Comparison of ENCODE assay signal across 10 mouse cellular contexts in genomic region chr2:38338348-38338932, GRCm38 (mm10). TPM values are rescaled to one million over a fixed set of nuclear protein-coding genes. Genes with fewer than 3 reads are reported as not detected.
A peak's percentile ranks its signal among the peaks of the same experiment; 100 is the strongest.
DNase-seq lines count a peak whose midpoint lies in the region; ATAC-seq and TF ChIP-seq lines count a peak whose summit lies in the region.
"Had no signal": no experiment of that assay in that cellular context is flagged by ENCODE, and none has a peak within 500 bp of the region (broad histone marks: within the 10 kb centered on the region; RNA-seq: fewer than 3 reads in every experiment).

No protein-coding gene starts in this region.

- no peak for TF ChIP-seq POLR2A in bone marrow macrophage, adult 2 months (IDR thresholded peaks at IDR 0.05; ENCODE audit: borderline replicate concordance, low read depth, low read length)

- no peak for DNase-seq in heart, postnatal 14 days
- DNase-seq in cerebellum, adult 9-11 months = no peak
- no peak for DNase-seq in retina, embryonic 14.5 days (ENCODE audit: low spot score)

- WGBS in heart, embryonic 13.5 days = 9% methylated on average over 5 of the region's 5 CpGs
- 3% methylated on average over 5 of the region's 5 CpGs for WGBS in hindbrain, embryonic 13.5 days
- 2% methylated on average over 5 of the region's 5 CpGs for WGBS in midbrain, embryonic 12.5 days

- intact Hi-C loops in heart, postnatal 14 days (cut with DNase I) = no loop called here

- H3K36me3 ChIP-seq in heart, embryonic 13.5 days = no peaks in the 10 kb centered on the region
- no peaks in the 10 kb centered on the region for H3K36me3 ChIP-seq in hindbrain, embryonic 13.5 days
- H3K36me3 ChIP-seq in midbrain, embryonic 12.5 days = no peaks in the 10 kb centered on the region

- H3K27me3 ChIP-seq in heart, embryonic 13.5 days (replicated peaks) = peaks cover 99% of the 10 kb centered on the region
- peaks cover 96% of the 10 kb centered on the region for H3K27me3 ChIP-seq in hindbrain, embryonic 13.5 days
- peaks cover 91% of the 10 kb centered on the region for H3K27me3 ChIP-seq in midbrain, embryonic 12.5 days

- H3K4me2 ChIP-seq in heart, embryonic 13.5 days = peak overlapping the region; percentile 92
- H3K4me2 ChIP-seq in hindbrain, embryonic 13.5 days = peak overlapping the region; percentile 59
- H3K4me2 ChIP-seq in midbrain, embryonic 12.5 days (replicated peaks) = peak overlapping the region; percentile 68

- no peak for TF ChIP-seq CTCF in bone marrow macrophage, adult 2 months (IDR thresholded peaks at IDR 0.05; ENCODE audit: low read depth, low read length)

- H3K4me1 ChIP-seq in heart, embryonic 13.5 days = peaks cover 22% of the 10 kb centered on the region
- no peaks in the 10 kb centered on the region; the same call in 1 of the 2 replicates for H3K4me1 ChIP-seq in bone marrow macrophage, adult 2 months (ENCODE audit: control insufficient read depth, insufficient read depth, low read length)
- H3K4me1 ChIP-seq in hindbrain, embryonic 13.5 days (replicated peaks) = peaks cover 17% of the 10 kb centered on the region
- peaks cover 31% of the 10 kb centered on the region for H3K4me1 ChIP-seq in midbrain, embryonic 12.5 days

- H3K9ac ChIP-seq in heart, embryonic 13.5 days = no peak overlapping the region
- H3K9ac ChIP-seq in hindbrain, embryonic 13.5 days = no peak overlapping the region
- peak overlapping the region; percentile 85 for H3K9ac ChIP-seq in midbrain, embryonic 12.5 days (replicated peaks)

- H3K27ac ChIP-seq in heart, embryonic 13.5 days (replicated peaks) = no peak overlapping the region
- H3K27ac ChIP-seq in bone marrow macrophage, adult 2 months (ENCODE audit: insufficient read depth, low read depth, low read length) = no peak overlapping the region
- no peak overlapping the region for H3K27ac ChIP-seq in hindbrain, embryonic 13.5 days
- H3K27ac ChIP-seq in midbrain, embryonic 12.5 days (replicated peaks) = peak overlapping the region; percentile 93
- H3K27ac ChIP-seq: macrophage had no signal

- H3K4me3 ChIP-seq in heart, embryonic 13.5 days = peak overlapping the region; percentile 57
- peak overlapping the region; percentile 18; the same call in 1 of the 2 replicates for H3K4me3 ChIP-seq in bone marrow macrophage, adult 2 months (ENCODE audit: insufficient read depth, low read length)
- H3K4me3 ChIP-seq in hindbrain, embryonic 13.5 days = peak overlapping the region; percentile 43
- H3K4me3 ChIP-seq in midbrain, embryonic 12.5 days = peak overlapping the region; percentile 61

- no peak for ATAC-seq in heart, embryonic 13.5 days (ENCODE audit: extremely low read depth, insufficient number of reproducible peaks, low FRiP score, low TSS enrichment)
- ATAC-seq in hindbrain, embryonic 13.5 days (ENCODE audit: low FRiP score) = no peak
- ATAC-seq in midbrain, embryonic 12.5 days (ENCODE audit: low FRiP score, low read depth) = no peak
- ATAC-seq in erythroblast, adult 5-6 weeks (replicated peaks; ENCODE audit: low FRiP score, poor library complexity, severe bottlenecking) = no peak

- no peaks in the 10 kb centered on the region for H3K9me3 ChIP-seq in heart, embryonic 13.5 days
- no peaks in the 10 kb centered on the region for H3K9me3 ChIP-seq in hindbrain, embryonic 13.5 days
- H3K9me3 ChIP-seq in midbrain, embryonic 12.5 days = no peaks in the 10 kb centered on the region

RNA-seq across cellular contexts. Expression of gene Lhx2, which starts 0.6 kb away (rescaled TPM):
- 0.40 and 0.62 TPM in 2 replicates for polyA plus RNA-seq in heart, embryonic 13.5 days (2015; fragmentation: Nextera tagmentation; extraction: Ambion mirVana)
- under 1 TPM in 1 of 2 experiments, not detected in 1; 0.07 TPM for total RNA-seq in heart, postnatal 14 days (2021)
- 0.32 TPM in 1 of 2 replicates, not detected in the other for polyA plus RNA-seq in bone marrow macrophage, adult 2 months (2012; ENCODE audit: insufficient read depth, insufficient read length, missing spikeins)
- polyA plus RNA-seq in hindbrain, embryonic 13.5 days (2015; fragmentation: Nextera tagmentation; extraction: Ambion mirVana) = 22.1 and 23.6 TPM in 2 replicates
- polyA plus RNA-seq in midbrain, embryonic 12.5 days (2016; fragmentation: Nextera tagmentation; extraction: Ambion mirVana) = 110 and 133 TPM in 2 replicates
- not detected in 2 replicates for total RNA-seq in erythroblast, adult 5-6 weeks (2015; ENCODE audit: low replicate concordance)
- not detected in 2 replicates for total RNA-seq in erythroblast, adult 5-6 weeks (2017; ENCODE audit: low replicate concordance)
- total RNA-seq: hematopoietic stem cell, adult 5-6 weeks had no signal

RNA-seq across cellular contexts. Expression of gene Dennd1a, which starts 51.2 kb away (rescaled TPM):
- polyA plus RNA-seq in heart, embryonic 13.5 days (2015; fragmentation: Nextera tagmentation; extraction: Ambion mirVana) = 11.0 and 11.4 TPM in 2 replicates
- total RNA-seq in heart, postnatal 14 days (2021) = 10 to 100 TPM; 21.9 to 25.0 TPM
- polyA plus RNA-seq in bone marrow macrophage, adult 2 months (2012; ENCODE audit: insufficient read depth, insufficient read length, missing spikeins) = 73.7 and 78.8 TPM in 2 replicates
- polyA plus RNA-seq in hindbrain, embryonic 13.5 days (2015; fragmentation: Nextera tagmentation; extraction: Ambion mirVana) = 14.4 and 15.5 TPM in 2 replicates
- polyA plus RNA-seq in midbrain, embryonic 12.5 days (2016; fragmentation: Nextera tagmentation; extraction: Ambion mirVana) = 25.6 and 26.2 TPM in 2 replicates
- 15.7 and 17.9 TPM in 2 replicates for total RNA-seq in erythroblast, adult 5-6 weeks (2015; ENCODE audit: low replicate concordance)
- total RNA-seq in erythroblast, adult 5-6 weeks (2017; ENCODE audit: low replicate concordance) = 25.4 and 26.2 TPM in 2 replicates

Comparison
In these comparisons a context has a peak if more than half of its experiments do, and no peak if none do; other contexts are left out.
1. RNA of gene Lhx2, which starts 0.6 kb away (polyA plus RNA-seq): 110 to 133 TPM in midbrain, embryonic 12.5 days and 22.1 to 23.6 TPM in hindbrain, embryonic 13.5 days; 0.40 to 0.62 TPM in heart, embryonic 13.5 days and 0.32 TPM in bone marrow macrophage, adult 2 months; every median in the first group is over 10 times any median in the second.
2. Peak in every context shown above with its lines, with median percentiles within 50 percentile points of each other: H3K4me2 ChIP-seq and H3K4me3 ChIP-seq.